Mouse (Mus musculus): ENCODE measurements around the gene Pmpcb.

The Pmpcb gene

DNA sequence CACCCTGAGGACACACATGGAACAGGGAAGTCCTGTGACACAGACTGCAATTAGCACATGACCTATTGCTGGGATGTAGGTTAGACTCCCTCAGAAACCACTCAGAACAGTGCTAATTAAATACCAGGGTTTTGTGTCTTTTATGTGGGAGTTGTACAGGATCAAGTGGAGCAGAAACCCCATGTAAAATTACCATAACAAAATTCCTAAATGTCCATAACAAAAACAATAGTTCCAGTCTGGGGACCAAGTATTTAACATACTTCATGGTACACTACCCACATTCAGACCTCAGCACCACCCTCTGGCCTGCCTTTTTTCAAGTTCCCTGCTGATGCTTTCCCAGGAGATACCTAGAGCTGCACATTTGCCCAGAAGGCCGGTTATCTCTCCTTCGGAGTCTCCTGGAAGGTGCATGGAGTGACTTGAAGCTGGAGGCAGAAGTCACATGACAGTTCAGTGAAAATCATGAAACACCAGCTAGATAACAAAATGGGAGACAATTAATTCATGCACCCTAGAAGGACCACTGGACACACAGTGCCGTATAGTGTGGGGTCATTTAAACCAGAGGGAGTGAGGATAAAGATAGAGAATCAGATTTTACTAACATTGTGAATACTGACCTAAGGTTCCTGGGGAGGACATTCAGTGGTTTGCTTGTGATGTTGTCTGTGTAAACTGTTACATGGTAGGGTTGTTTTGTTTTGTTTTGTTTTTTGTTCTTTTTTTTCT, 4.6 kb upstream of the Pmpcb start:
- DNase-seq (ENCODE audit: inconsistent age in 2 of 2, low spot score in 1 of 2) = peak in 1 of 2 experiments; percentile 64

DNA sequence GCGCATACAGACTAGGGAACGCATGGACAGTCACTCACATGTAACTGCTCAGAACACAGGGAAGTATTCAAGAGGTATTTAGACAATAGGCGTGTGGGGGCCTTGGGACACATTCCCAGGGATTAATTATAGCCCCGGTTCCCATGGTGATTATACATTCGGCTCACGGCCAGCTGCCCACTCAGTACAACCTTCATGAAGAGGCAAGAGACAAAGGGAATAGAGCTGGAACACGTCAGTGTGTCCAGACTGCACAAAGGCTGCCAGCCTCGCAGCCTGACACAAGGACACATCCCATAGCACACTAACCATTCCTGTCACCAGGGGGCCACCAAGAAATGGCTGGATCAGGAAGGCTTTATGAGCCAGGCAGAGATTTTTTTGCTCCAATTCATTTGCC, 4.0 kb upstream of the Pmpcb start:
- peak; percentile 88 to 95 for DNase-seq (ENCODE audit: inconsistent age in 2 of 2, low spot score in 1 of 2)

DNA sequence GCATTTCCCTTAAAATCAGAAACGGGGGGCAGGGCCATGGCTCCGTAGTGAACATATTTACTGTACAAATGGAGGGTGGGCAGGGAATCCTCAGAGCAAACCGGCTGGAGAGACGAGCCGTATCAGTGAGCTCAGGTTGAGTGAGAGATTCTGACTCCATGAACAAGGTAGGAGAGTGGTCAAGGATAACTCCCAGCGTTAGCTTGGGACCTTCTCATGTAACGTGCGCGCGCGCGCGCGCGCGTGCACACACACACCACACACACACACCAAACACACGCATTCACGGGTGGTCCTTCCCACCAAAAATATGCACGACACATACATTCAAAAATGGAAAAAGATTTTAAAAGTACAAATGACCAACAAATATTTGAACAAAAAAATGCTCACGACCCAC, 1.8 kb upstream of the Pmpcb start:
- DNase-seq (ENCODE audit: inconsistent age in 2 of 2, low spot score in 1 of 2) = peak in 1 of 2 experiments; percentile 49

DNA sequence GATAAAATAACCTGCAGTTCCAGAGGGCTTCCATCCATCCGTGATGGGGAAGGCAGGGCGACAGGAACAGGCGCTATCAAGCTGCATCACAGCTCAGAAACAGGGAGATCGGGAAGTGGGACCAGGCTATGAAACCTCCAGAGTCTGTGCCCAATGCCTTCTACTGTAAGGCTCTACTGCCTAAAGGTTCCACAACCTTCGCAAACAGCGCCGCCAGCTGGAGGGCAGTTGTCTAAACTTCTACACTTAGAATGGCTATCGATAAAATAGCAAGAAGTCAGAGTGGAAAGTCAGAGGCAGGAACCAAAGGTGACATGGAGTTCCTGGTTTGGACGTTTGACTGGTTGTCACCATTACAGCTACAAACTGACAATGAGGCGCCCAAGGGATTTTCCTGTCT, 1.4 kb upstream of the Pmpcb start:
- DNase-seq (ENCODE audit: inconsistent age in 2 of 2, low spot score in 1 of 2) = peak; percentile 85 to 93

DNA sequence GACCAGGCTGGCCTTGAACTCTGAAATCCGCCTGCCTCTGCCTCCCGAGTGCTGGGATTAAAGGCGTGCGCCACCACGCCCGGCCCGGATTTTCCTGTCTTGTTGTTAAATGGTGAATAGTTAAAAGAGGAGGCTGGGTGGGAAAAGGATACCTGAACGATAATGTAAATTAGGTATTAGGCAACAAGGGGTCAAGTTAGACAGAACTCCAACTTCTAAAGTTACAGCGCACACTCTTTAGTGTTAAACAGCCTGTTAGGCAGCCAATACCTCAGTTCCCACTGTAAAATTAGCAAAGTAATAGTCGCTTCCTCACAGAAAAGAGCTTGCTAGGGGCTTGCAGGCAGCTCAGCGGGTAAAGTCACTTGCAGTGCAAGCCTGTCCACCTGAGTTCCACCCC, 895 bp upstream of the Pmpcb start:
- DNase-seq (ENCODE audit: inconsistent age in 2 of 2, low spot score in 1 of 2) = peak in 1 of 2 experiments; percentile 36

DNA sequence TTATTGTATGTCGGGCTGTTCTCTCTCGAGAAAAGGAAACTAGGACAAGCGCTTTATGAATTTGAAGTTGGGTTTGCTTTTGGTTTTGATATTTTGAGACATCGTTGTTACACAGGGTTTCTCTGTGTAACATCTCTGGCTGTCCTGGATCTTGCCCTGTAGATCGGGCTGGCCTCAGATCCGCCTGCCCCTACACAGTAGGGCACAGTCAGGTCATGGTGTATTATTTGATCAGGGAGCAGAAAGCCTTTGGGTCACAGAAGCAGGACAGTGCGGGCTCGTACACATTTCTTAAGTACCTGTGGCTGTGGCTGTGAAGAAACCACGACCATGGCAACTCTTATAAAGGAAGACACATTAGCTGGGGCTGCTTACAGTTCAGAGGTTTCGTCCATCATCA, 679 bp downstream of the Pmpcb start:
- peak in 1 of 2 experiments; percentile 45 for DNase-seq (ENCODE audit: inconsistent age in 2 of 2, low spot score in 1 of 2)

DNA sequence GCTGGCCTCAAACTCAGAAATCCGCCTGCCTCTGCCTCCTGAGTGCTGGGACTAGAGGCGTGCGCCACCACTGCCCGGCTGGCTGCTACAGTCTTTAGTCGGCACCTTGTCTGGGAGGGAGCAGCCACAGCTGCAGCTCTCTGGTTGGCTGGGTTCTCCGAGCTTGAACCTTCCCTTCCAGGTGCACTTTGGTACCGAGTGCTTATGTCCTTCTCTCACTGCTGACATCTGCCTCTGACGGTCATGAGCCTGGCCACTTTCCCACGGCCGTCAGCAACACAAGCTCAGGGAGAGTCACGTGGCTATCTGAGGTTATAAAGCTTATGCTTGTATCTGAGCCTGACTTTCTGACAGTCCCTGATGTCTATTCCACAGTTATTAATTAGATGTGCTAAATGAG, 2.2 kb downstream of the Pmpcb start:
- no peak for DNase-seq (ENCODE audit: inconsistent age in 2 of 2, low spot score in 1 of 2)

DNA sequence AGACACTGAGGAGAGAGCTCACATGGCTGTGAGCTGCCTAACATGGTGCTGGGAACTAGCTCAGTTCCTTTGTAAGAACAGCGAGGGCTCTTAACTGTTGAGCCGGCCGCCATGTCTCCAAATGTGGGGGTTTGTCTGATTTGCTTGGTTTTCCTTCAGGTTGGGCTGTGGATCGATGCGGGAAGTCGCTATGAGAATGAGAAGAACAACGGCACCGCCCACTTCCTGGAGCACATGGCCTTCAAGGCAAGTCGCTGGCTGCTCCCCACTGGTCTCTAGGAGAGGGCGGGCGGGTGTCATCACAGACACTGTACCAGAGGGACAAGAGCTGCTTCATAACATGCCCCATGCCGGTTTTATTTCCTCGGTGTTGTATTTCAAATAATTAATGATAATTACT, 2.9 kb downstream of the Pmpcb start:
- DNase-seq (ENCODE audit: inconsistent age in 2 of 2, low spot score in 1 of 2) = no peak

DNA sequence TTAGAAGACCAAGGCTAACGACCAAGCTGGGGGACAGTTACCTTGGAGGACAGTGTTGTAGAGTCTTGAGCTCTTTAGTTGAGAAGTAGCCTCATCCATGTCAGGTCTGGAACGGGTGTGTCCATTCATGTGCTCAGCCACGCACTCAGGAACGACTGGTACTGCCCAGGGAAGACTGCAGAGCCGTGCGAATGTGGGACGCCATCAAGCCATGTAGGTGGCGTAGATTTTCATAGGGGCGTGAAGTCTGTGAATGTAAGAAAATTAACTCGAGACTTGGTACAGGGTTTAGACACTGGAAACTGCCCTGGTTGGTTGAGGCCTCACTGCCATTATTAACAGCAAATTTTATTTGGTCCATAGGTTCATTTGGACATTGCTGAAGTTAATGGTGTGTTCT, 6.7 kb downstream of the Pmpcb start:
- DNase-seq (ENCODE audit: inconsistent age in 2 of 2, low spot score in 1 of 2) = no peak

DNA sequence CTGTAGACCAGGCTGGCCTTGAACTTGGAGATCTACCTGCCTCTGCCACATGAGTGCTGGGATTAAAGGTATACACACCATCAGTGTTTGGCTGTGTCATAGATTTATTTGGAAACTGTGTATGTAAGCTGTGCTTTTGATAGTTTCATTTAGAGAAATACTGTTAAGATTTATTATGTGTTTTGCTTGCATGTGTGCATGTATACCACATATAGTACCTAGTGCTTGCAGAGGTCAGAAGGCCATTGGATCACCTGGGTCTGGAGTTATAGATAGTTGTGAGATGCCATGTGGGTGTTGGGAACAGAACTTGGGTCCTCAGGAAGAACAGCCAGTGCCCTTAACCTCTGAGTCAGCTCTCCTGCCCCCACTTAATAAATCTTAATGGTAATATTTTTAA, 7.7 kb downstream of the Pmpcb start:
- no peak for DNase-seq (ENCODE audit: inconsistent age in 2 of 2, low spot score in 1 of 2)

DNA sequence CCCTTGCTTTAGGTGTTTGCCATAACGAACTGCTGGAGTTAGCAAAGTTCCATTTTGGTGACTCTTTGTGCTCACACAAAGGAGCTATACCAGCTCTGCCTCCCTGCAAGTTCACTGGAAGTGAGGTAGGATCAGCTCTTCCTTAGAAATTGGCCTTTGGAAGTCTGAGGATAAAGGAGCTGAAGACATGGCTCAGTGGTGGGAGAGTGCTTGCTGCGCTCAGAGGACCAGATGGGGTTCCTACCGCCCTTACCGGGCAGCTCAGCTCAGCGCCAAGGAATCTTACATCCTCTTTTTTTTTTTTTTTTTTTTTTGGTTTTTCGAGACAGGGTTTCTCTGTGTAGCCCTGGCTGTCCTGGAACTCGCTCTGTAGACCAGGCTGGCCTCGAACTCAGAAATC, 9.0 kb downstream of the Pmpcb start:
- no peak for DNase-seq (ENCODE audit: inconsistent age in 2 of 2, low spot score in 1 of 2)

DNA sequence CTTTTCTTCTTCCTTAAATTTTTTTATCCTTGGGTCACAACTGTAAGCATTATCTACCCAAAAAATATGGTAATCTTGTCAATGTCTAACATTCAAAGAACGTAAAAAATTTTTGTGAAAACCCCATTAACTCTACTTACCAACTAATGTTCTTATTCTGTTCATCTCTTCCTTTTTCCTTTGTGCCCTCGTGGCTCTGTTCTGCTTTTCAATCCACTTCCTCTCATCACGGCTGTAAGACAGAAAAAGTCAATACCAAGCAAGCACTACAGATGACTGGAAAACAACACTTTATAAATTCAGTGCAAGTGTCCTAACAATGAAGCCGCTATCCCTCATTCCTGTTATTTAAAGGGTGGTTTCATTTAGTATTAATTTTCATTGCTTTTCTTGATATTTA, 31.6 kb downstream of the Pmpcb start:
- DNase-seq (ENCODE audit: inconsistent age in 2 of 2, low spot score in 1 of 2) = no peak

DNA sequence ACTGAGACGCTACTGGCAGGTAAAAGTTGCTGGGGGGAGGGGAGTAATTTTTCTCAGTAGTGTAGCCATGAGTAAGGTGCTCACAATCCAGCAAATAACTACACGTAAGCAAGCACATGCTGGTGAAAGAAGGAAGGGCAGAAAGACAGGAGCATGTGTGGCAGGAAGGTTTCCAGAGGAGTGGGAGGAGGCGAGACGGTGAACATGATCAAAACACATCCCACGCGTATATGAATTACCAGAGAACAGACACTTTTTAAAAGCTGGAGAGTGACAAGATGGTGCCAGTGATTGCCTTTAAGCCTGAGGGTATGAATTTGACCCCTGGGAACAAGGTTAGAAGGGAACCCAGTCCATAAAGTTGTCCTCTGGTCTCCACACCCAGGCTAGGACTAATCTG, 32.9 kb downstream of the Pmpcb start:
- no peak for DNase-seq (ENCODE audit: inconsistent age in 2 of 2, low spot score in 1 of 2)

DNA sequence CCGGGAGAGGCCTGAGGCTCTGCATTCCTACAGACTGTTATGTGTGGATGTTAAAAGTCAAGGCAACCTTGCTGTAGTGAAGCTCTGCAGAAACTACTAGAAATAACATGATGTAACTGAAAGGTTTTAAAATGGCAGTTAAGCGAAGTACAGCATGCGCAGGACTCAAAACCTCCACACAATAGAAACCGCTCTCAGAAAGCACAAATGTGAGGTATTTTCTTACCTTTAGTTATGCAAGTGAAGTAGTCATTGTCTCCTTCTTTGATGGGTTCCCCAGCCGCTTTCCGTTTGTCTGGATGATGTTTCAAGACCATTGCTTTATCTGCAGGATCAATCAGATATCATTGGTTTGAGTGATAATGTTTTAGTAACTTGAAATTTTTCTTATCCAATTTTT, 39.5 kb downstream of the Pmpcb start:
- DNase-seq (ENCODE audit: inconsistent age in 2 of 2, low spot score in 1 of 2) = no peak

DNA sequence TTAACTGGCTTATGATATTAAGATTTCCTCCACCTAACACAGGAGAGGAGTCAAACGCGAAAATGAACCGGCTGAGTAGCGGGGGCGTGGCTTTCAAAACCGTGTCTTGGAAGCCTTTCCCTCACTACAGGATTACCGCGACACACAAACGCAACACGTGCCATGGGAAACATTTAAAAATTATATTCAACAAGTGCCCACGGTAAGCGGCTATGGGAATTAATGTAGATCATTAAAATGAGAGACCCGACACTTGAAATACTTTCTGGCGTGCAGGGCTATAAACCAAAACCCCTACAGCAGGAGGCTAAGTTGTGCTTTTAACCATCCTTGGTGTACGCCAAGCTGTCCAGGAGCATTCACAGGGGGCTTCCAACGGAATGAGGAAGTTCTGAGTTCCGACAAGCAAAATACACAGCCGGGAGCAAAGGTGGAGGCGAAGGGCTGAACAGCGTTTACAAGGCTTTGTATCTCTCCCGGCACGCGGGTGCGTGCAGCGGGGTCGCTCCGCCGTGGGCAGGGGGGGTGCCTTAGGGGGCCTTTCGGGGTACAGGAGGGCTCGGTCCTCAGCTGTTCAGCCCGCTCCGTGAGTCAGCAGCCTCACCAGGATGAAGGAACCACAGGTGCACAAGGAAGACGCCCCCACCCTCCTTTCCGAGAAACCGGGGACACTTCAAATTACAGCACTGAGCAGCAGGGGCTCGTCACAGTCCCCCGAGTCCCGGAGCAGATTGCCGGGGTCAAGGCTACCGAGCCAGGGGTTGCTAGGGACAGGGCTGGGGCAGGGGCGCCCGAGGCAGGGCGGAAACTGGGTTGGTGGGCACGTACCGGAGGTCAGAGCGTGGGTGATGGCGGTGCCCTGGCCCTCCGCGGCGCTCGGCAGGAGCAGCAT, 47.5 kb downstream of the Pmpcb start:
- DNase-seq (ENCODE audit: inconsistent age in 2 of 2, low spot score in 1 of 2) = peak; percentile 31 to 64

DNA sequence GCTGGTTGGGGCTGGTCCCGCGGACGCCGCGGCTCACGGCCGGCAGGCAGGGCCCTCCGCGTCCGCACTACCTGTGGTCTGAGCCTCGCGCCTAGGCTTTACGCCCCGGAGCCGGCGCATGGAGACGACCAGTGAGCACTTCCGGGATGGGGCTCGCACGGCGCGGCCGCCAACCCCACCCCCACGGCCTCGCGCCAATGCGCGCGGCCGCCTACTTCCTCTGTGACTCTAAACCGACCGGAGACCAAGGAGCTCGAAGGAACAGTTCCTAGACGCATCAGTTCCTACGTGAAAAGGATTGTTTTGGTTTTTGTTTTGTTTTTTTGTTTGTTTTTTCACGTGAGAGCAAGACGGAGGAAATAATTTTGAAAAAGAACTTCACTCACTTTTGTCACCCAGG, 48.1 kb downstream of the Pmpcb start, which contains the start of the genes Dnajc2 and Psmc2:
Gene Dnajc2, minus strand, starts transcription at position 199 of the 400 bp plus-strand sequence.
Gene Psmc2, plus strand, starts transcription at position 231 of the 400 bp plus-strand sequence.
- DNase-seq (ENCODE audit: inconsistent age in 2 of 2, low spot score in 1 of 2) = peak; percentile 93 to 97

DNA sequence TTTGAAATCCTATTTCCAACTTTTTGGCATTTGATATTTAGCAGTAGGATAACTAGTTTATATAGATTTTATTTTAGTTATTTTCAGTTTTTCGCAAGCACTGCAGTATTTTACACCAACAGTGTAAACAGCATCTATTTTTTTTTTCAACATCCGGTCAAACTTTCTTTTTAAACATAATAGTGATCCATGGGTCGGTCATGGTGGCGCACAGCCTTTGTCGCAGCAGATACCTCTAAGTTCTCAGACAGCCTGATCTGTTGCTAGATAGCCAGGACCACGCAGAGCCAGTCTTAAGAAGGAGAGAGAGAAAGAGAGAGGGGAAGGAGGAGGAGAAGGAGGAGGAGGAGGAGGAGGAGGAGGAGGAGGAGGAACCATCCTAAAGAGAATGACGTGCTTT, 48.8 kb downstream of the Pmpcb start:
- DNase-seq (ENCODE audit: inconsistent age in 2 of 2, low spot score in 1 of 2) = peak in 1 of 2 experiments; percentile 34

DNA sequence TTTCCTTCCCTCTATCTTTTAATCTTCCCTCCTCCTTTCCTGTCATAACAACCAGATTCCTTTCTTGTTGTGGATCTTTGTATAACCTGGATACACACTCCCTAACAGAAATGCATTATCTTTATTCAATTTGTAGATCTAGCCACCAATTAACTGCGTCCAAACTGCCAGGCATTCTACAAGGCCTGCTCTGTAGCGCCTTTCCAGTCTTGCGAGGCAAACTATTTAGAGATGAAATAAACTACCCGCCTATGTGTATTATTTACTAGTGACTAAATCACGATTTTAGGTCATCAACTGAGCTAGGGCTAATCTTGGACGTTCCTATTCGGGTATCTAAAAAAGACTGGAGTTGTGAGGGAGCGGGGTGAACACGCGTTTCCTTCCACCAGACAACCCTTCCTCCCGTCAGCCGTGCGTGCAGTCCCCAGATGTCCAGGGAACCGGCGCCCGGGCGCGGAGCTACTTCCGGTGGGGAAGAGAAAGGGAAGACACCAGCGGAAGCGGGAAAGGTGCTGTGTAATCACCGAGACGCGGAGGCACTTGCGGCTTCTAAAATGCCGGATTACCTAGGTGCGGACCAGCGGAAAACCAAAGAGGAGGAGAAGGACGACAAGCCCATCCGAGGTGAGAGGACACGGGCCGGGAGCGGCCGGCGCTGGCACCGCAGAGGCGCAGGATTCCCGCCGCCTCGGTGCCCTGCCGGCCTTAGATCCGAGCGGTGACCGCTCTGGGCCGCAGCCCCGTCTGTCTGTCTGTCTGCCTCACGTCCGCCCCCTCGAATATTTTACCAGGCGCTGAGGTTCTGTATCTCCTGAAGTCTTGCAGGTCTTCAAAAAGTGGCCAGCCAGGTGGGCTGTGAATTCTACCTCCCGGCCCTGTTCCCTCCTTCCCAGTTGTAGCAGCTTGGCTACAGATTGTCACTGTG, 49.6 kb downstream of the Pmpcb start:
- DNase-seq (ENCODE audit: inconsistent age in 2 of 2, low spot score in 1 of 2) = peak; percentile 93 to 98

DNA sequence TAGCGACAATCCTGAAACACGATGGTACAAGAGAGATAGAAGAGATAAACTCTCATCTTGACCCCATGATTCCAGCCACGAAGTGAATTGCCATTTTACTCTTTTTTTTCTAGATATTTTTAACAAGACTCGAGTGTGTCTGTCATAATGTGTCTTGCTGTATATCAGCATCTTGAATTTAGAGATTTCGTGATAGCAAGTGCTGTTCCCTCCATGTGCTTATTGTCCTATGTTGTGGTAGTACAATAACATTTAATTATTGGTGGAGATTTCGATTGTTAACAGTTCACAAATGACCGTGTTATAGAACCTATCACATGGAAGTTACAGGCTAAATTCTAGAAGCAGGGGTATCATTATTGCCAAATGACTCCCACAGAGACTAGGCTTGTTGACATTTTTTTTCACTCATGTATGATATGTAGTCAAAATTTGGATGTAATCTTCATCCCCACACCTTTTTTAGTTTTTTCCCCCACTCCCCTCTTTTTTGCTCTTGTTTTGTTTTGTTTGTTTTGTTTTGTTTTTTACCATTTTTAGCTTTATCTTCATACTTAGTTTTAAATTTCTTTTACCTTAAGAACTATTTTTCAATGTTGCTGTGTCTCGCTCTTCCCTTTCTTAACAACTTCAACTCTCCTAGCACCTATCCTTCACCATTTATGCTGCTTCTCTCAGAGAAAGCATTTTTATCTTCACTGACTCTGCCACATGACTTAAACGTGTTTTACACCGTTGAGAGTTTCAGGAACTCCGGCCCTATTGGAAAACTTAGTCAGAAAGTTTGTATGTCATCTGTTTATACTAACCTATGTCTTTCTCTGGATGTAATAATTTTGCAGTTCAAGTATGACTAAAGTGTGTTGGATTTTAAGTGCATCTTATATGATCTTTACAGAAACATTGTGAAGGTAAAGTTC, 50.5 kb downstream of the Pmpcb start:
- DNase-seq (ENCODE audit: inconsistent age in 2 of 2, low spot score in 1 of 2) = no peak

DNA sequence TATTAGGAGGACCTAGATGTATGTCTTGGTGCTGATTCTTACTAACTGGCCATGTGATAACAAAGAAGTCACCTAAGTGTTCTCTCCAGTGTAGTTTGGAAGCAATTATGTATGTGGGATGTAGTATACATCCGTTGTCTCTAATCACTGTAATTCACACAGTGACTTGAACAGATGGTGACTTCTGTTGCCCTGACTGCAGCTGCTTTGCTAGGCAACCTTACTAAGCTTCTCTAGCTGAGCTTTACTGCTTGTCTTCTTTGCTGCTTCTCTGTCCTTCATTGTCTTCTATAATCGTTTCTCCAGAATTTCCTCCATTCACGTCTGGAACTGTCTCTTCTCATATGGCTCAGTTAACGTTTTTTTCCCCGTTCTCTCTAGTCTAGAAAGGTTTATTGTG, 52.1 kb downstream of the Pmpcb start:
- DNase-seq (ENCODE audit: inconsistent age in 2 of 2, low spot score in 1 of 2) = no peak
